22 mouse cellular contexts compared by ENCODE assay signal in the genomic region with DNA sequence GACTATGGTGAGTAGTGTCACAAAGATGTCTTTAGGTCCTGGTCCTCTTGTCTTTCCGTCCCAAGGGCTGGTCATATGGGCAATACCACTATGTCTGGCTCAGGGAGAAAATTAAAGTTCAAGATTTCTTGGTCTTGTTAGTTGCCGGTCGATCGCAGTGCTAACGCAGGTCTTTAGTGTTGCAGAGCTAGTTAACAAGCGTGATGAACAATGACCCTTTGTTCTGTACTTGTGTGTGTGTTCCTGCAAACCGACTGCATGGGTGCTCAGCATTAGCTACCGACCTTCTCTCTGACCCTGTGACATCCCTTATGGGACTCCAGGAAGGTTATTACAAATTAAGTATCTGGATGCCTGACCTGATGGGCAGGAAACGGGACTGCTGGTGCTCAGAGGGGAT. TPM values are rescaled to one million over a fixed set of nuclear protein-coding genes. Genes with fewer than 3 reads are reported as not detected.
A peak's percentile ranks its signal among the peaks of the same experiment; 100 is the strongest.
DNase-seq lines count a peak whose midpoint lies in the region; ATAC-seq lines count a peak whose summit lies in the region.
"Had no signal": no experiment of that assay in that cellular context is flagged by ENCODE, and none has a peak within 500 bp of the region (broad histone marks: within the 10 kb centered on the region; RNA-seq: fewer than 3 reads in every experiment).

No protein-coding gene starts in this region.

- H3K27ac ChIP-seq in hindbrain, embryonic 12.5 days, result peak overlapping the region; percentile 87; the same call in 1 of the 2 replicates
- H3K27ac ChIP-seq in midbrain, embryonic 11.5 days (ENCODE audit: low read depth, low read length), result no peak overlapping the region
- H3K27ac ChIP-seq in neural tube, embryonic 13.5 days (replicated peaks), result peak overlapping the region; percentile 97
- H3K27ac ChIP-seq: embryonic facial prominence, embryonic 15.5 days; kidney, embryonic 15.5 days; limb, embryonic 10.5 days; macrophage had no signal

- no peak overlapping the region for H3K4me3 ChIP-seq in hindbrain, embryonic 12.5 days
- H3K4me3 ChIP-seq in midbrain, embryonic 11.5 days (ENCODE audit: low read depth, low read length), result no peak overlapping the region
- no peak overlapping the region for H3K4me3 ChIP-seq in neural tube, embryonic 13.5 days
- H3K4me3 ChIP-seq: embryonic facial prominence, embryonic 15.5 days; kidney, embryonic 15.5 days; limb, embryonic 10.5 days had no signal

- no peaks in the 10 kb centered on the region for H3K9me3 ChIP-seq in hindbrain, embryonic 12.5 days (replicated peaks)
- no peaks in the 10 kb centered on the region for H3K9me3 ChIP-seq in midbrain, embryonic 11.5 days (ENCODE audit: control insufficient read depth, low read length)
- H3K9me3 ChIP-seq in neural tube, embryonic 13.5 days, result no peaks in the 10 kb centered on the region
- H3K9me3 ChIP-seq: embryonic facial prominence, embryonic 15.5 days; G1E; kidney, embryonic 15.5 days; limb, embryonic 10.5 days had no signal

- H3K4me1 ChIP-seq in hindbrain, embryonic 12.5 days, result peaks cover 58% of the 10 kb centered on the region
- H3K4me1 ChIP-seq in midbrain, embryonic 11.5 days (ENCODE audit: control insufficient read depth, insufficient read depth, low read length), result peaks cover 38% of the 10 kb centered on the region
- H3K4me1 ChIP-seq in neural tube, embryonic 13.5 days (replicated peaks), result peaks cover 83% of the 10 kb centered on the region

- no peak for ATAC-seq in hindbrain, embryonic 12.5 days (ENCODE audit: low FRiP score)
- ATAC-seq in midbrain, embryonic 11.5 days (ENCODE audit: low FRiP score), result no peak
- no peak for ATAC-seq in neural tube, embryonic 13.5 days (ENCODE audit: low read depth)
- ATAC-seq: CD4-positive, CD25-positive, alpha-beta regulatory T cell, adult 4 months had no signal

- no peak overlapping the region for H3K9ac ChIP-seq in hindbrain, embryonic 12.5 days
- H3K9ac ChIP-seq in midbrain, embryonic 11.5 days (ENCODE audit: low read length), result no peak overlapping the region
- H3K9ac ChIP-seq in neural tube, embryonic 13.5 days, result peak overlapping the region; percentile 43; the same call in 1 of the 2 replicates
- H3K9ac ChIP-seq: embryonic facial prominence, embryonic 15.5 days; kidney, embryonic 15.5 days; lung, embryonic 14.5 days had no signal

- no peaks in the 10 kb centered on the region for H3K36me3 ChIP-seq in hindbrain, embryonic 12.5 days
- no peaks in the 10 kb centered on the region for H3K36me3 ChIP-seq in midbrain, embryonic 11.5 days (ENCODE audit: control insufficient read depth, insufficient read depth, low read length)
- no peaks in the 10 kb centered on the region for H3K36me3 ChIP-seq in neural tube, embryonic 13.5 days
- H3K36me3 ChIP-seq: embryonic facial prominence, embryonic 15.5 days; G1E; kidney, embryonic 15.5 days; limb, embryonic 10.5 days had no signal

- peaks cover 8% of the 10 kb centered on the region; the same call in 1 of the 2 replicates for H3K27me3 ChIP-seq in hindbrain, embryonic 12.5 days
- no peaks in the 10 kb centered on the region for H3K27me3 ChIP-seq in midbrain, embryonic 11.5 days (ENCODE audit: control insufficient read depth, insufficient read depth, low read length)
- H3K27me3 ChIP-seq in neural tube, embryonic 13.5 days, result no peaks in the 10 kb centered on the region

- 19% methylated on average over 9 of the region's 9 CpGs for WGBS in hindbrain, embryonic 12.5 days
- WGBS in midbrain, embryonic 11.5 days, result 23% methylated on average over 9 of the region's 9 CpGs
- WGBS in neural tube, embryonic 13.5 days, result 12% methylated on average over 9 of the region's 9 CpGs

- no peak overlapping the region for H3K4me2 ChIP-seq in hindbrain, embryonic 12.5 days (replicated peaks)
- peak overlapping the region; percentile 6; the same call in 1 of the 2 replicates for H3K4me2 ChIP-seq in midbrain, embryonic 11.5 days
- peak overlapping the region; percentile 56 for H3K4me2 ChIP-seq in neural tube, embryonic 13.5 days
- H3K4me2 ChIP-seq: embryonic facial prominence, embryonic 15.5 days; kidney, embryonic 15.5 days; liver, embryonic 11.5 days; lung, embryonic 14.5 days had no signal

- peak; percentile 26 for DNase-seq in embryo, embryonic 10.5 days (ENCODE audit: low spot score)
- DNase-seq in embryo, embryonic 10 days (ENCODE audit: low spot score), result no peak
- DNase-seq in midbrain, embryonic 11.5 days (ENCODE audit: low spot score, missing footprints), result no peak
- no peak for DNase-seq in left cerebral cortex, adult 18-20 months (ENCODE audit: low spot score in 2 of 2)
- no peak for DNase-seq in testis, postnatal 10 days (ENCODE audit: low spot score)
- DNase-seq in kidney, adult 18-20 months, result no peak
- DNase-seq: cerebellum, adult 9-10 months; embryo, embryonic 11 days; gastrocnemius, postnatal 25 days; lung, embryonic 14.5 days; right cerebral cortex, postnatal 14 days; thymus, postnatal 25 days had no signal

RNA-seq across cellular contexts. Expression of a gene that starts 6.8 kb away (rescaled TPM):
- polyA plus RNA-seq in hindbrain, embryonic 12.5 days (2016; fragmentation: Nextera tagmentation; extraction: Ambion mirVana), result 18.3 and 18.6 TPM in 2 replicates
- 12.7 and 14.1 TPM in 2 replicates for polyA plus RNA-seq in midbrain, embryonic 11.5 days (2014; fragmentation: Nextera tagmentation; extraction: Ambion mirVana)
- polyA plus RNA-seq in neural tube, embryonic 13.5 days (2015; fragmentation: Nextera tagmentation; extraction: Ambion mirVana), result 16.9 and 17.2 TPM in 2 replicates
- total RNA-seq in left cerebral cortex, adult 18-20 months (2021), result 10 to 100 TPM; 60.4 to 61.1 TPM
- total RNA-seq: heart, adult 8-10 months had no signal
- polyA plus RNA-seq: G1E, macrophage had no signal
